Mouse (Mus musculus) layer of hippocampus, postnatal 14 days (tissue): ENCODE data around the gene Cep78. TPM values are rescaled to one million over a fixed set of nuclear protein-coding genes. Genes with fewer than 3 reads are reported as not detected.

Experiments used
- DNase-seq, 2 experiments: peaks; one replicate each; pipeline ENCODE4 v3.0.0; 2021 to 2022; ENCODE audit warnings: low spot score in 2 of 2, mixed read lengths in 1 of 2
- total RNA-seq, 2 experiments: library from RNA; stranded (reverse); gene quantifications; 2 replicates each; pipeline ENCODE4 v1.2.3; 2021

Cep78 gene
- total RNA-seq, 2 experiments from 2014 or later = 11.7 to 12.6 TPM

DNA sequence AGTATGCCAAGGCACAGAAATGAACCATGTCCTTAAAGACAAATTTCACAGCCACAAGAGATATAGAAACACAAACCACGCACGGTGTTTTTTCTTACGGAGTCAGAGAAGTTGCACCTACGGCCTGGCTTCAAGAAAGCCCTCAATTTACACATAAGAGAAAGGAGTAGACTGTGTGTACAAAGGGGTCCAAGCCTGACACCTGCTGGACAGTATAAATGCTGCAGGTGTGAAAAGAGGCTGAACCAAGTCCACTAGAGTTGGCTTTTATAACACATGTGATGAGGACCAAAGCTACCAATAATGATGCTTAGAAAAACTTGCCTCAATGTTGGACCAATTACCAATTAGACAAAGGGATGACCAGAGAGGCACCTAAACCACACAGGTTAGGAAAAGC lies 2.9 kb downstream of the Cep78 start:
- peak; percentile 42 to 46 for DNase-seq

DNA sequence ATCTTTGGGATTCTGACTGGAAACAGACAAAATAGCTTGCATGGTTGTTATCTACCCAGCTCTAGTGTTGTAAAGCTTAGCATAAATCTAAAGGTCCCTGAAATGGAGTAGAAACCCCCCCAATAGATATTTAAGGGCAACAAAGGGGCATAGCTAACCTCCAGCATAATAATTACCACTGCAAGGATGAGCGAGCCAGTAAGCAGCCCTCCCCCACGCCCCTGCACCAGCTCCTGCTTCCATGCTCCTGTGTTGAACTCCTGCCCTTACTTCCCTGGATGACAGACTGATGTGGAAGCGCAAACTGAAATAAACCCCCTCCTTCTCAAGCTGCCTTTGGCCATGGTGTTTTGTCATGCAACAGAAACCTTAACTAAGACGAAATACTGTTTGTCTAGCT lies 11.4 kb downstream of the Cep78 start:
- DNase-seq = no peak

DNA sequence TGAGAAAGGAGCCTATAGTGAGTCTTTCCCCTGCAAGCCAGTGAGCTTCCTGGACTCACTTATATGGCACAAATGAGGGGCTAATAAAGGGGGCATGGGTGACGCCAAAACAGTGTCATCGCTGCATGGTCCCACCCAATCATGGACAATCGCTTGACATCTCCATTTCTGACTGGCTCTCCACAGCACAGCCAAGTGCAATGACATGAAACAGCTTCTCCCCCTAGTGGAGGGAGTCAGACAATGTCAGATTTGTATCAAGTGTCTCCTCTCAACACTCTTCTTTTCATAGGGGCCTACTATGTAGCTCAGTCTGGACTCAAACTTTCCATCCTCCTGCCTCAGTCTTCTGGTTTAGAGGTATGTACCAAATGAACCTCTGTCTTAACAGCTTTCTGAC lies 19.7 kb downstream of the Cep78 start:
- peak in 1 of 2 experiments; percentile 55 for DNase-seq

DNA sequence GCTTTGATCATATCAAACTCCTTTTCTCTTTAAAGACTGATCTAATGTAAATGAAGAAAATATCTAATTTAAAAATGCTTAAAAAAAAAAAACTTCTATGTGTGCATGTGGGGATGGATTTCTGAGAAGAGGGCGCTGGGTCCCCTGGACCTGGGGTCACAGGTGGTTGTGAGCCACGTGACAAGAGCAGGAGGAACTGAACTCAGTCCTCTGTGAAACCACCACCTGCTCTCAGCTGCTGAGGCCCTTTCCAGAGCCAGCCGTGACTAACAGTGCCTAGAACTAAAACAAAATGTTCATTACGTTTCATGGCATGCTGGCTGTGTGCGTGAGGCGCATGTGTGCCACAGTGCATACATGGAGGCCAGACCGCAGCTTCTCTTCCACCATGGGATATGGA lies 20.3 kb downstream of the Cep78 start:
- DNase-seq = no peak

DNA sequence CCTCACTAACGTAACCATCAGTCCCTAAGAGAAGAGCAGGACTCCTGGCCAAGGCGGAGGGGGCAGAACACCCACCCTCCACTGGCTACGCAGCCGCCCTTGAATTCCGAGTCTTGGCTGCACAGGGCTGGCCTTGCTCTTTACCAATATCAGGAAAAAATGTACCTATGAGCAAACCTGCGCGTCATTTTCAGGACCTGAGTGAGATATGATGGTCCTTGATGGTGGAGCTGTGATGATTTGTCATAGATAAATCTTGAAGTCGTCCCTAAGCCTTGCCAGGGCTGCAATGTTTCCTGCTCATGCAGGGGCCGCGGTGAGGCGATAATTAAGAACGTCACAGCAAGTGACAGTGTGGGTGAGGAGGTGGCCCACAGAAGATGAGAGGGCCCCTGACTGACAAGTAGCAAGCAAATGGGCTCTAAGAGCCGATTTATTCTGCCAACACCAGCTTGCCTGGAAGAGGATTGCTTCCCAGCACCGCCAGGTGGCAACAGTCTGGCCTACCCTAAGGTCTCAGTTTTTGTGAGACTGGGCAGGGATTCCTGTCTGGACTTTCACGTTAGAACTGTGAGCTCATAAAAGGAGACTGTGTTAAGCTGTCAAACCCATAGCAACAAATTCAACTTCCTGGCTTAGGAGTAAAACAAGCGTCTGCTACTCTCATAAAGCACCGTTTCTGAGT lies 21.6 kb downstream of the Cep78 start:
- DNase-seq = no peak

DNA sequence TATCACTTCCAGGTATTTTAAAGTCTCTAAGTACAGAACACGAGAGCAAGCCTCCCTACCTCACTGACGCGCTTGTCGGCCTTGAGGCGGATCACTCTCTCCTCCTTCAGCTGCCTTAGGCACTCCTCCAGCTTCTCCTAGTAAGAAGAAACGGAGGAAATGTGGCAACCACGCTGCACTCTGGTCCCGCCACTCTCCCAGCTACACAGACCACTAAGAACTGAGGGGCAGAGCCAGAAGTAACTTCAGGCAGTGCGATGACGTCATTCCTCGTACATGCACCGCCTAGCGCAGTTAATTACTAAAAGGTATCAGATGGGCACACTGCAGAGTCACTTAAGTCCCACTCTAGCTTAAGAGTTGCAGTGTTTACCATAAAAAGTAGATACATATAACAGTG lies 22.5 kb downstream of the Cep78 start:
- no peak for DNase-seq

DNA sequence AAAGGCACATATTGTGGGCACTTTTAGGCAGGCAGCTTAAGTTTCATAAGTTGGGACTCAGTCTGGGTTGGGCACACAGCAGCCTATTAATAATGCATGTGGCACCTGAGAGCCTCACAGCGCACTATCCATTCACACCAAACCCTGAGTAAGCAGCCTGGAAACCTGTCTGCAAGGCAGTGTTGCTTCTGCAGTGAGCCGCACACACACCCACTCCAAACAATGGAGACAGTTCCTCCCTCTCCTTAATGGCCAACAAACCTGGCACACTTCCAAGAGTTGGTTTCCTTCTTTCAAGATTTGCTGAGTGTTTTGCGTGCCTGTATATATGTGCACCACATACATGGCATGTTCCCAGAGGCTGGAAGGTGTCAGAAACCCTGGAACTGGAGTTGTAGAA lies 34.6 kb downstream of the Cep78 start:
- no peak for DNase-seq

DNA sequence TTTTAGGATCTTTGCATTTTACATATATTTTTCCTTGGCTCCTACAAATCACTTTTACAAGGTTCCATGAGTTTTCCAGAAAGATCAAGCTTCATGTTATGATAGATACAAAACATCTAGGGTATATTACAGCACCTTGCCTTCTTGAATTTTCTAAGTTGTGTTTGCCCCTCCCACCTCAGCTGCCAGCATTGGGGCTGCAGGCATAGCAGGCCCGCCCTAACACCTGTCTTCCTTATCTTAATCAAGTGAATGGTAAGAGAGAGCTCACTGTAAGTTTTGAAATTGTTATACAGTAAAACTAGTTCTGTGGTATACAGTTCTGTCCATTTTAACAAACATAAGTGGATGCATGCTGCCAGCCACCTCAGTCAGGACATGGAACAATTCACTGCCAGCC lies 35.9 kb downstream of the Cep78 start:
- DNase-seq = no peak

DNA sequence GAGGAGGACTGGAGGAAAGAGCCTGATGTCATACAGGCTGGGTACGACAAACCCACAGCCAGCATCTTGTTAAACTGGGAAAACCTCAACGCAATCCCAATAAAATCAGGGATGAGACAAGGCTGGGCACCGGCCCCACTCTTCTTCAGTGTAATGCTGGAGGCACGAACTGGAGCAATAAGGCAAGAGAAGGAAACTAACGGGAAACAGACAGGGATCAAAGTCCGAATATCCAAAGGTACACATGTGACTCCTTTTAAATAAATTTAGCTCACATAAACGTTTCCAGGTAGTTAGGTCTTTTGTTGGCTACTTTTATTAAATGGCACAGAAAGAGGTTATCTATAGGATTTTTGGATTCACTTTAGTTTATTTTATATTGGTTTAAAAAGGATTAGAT lies 36.4 kb downstream of the Cep78 start:
- DNase-seq = no peak

DNA sequence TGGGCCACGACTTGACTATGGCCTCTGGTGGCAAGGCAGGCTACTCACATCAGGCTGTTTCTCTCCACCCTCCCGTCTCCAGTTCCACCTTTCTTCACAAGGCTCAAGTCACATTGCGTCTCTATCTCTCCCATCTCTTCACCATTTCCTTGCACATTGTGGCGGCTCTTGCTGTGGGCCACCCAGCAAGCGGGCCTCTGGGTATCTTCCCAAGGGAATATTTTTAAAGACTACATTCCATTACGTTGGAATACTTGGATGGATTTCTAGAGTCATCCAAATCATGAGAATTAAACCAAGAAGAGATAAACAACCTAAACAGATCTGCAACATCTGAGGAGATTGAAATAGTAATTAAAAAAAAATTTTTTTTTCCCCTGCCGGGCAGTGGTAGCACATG lies 37.6 kb downstream of the Cep78 start, which contains the start of gene Psat1:
TSS of gene Psat1 (minus strand) at position 101 of the 400 bp plus-strand sequence.
- DNase-seq = no peak

DNA sequence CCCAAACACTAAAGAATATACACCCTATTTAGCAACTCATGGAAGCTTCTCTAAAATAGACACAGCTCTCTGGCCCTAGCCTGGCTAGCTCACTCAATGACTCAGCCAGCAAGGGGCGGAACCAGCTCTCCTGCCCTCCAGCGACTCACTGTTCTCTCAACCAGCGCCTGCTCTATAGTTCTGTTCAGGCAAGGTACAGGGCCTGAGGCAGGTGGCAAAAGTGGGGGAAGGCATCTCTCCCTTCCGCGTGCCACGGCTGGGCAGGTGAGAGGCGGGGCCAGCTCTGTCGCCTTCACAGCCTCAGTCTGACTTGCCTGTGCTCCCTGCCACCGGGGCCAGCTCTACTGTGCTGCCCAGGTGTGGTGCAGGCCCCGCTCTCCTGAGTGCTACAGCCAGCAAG lies 38.1 kb downstream of the Cep78 start:
- DNase-seq = no peak

DNA sequence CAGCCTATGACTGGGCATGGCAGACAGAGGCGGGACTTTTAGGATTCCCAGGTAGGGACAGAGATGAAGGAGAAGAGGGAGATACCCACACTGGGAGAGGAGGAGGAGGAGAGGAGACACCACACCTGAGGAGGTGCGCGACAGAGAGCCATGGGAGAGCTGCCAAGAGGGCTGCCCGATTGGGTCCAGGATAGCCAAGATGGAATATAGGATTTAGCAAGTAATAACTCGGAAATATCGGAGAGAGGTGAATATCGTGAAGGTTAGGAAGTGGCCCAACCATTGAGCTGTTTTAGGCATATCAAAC lies 41.7 kb downstream of the Cep78 start:
- no peak for DNase-seq

DNA sequence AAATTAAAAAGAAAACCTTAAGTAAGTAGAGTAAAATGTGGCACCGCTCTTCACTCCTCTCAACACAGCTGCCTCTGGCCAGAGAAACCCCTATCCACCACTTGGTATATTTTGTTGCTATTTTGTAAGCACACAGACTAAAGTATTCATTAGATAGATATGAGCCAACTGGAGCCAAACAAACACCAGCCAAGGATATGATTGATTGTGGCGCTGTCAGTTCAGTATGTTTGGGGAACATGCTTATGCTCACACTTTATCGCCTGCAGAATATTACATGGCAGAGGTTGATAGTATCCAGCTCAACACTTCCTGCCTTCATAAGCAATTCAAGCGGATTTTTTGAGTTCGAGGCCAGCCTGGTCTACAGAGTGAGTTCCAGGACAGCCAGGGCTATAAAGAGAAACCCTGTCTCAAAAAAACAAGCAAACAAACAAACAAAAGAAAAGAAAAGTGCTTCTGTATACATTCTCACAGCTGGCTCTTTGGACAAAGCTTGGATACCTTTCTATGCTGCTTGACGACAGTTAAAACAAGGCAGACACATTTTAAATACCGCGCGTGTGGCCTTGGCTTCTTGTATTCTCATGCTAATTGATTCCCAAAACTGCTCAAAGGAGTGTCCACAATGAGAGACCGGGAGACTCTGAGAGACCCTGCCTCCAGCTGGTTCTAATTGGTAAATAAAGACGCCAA lies 42.2 kb downstream of the Cep78 start:
- DNase-seq = no peak

DNA sequence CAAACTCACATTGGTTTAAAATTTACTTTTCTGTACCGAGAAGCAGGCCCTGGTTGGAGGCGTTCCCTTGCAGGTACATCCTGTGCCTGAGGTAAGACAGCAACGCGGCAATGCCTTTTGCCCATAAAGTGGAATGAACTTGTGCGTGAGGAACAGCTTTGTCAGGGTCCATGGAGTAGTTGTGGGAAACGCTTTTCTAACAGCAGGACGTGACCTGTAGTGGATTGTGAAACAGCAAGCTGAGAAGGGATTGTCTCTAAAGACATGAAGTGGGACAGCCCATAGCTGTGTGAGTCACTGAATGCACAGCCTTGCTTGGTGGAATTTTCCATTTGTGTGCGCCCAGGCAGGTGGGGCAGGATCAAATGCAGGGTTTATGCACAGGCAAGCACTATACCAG lies 43.4 kb downstream of the Cep78 start:
- no peak for DNase-seq

DNA sequence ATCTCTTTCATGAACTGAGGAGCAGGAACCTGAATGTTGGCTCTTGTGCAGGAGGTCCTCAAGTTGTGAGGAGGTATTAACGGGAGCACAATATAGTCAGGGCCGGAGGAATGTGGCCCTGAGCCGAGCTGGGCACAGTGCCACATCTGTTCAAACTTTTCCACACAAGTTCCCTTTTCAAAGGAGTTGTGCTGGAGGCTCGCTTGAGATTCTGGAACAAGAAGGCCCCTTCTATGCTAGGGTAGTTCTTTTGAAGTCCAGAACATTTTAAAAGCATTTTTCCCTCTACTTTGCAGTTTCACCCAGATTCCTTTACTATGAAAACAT lies 59.1 kb downstream of the Cep78 start:
- peak; percentile 55 to 86 for DNase-seq

DNA sequence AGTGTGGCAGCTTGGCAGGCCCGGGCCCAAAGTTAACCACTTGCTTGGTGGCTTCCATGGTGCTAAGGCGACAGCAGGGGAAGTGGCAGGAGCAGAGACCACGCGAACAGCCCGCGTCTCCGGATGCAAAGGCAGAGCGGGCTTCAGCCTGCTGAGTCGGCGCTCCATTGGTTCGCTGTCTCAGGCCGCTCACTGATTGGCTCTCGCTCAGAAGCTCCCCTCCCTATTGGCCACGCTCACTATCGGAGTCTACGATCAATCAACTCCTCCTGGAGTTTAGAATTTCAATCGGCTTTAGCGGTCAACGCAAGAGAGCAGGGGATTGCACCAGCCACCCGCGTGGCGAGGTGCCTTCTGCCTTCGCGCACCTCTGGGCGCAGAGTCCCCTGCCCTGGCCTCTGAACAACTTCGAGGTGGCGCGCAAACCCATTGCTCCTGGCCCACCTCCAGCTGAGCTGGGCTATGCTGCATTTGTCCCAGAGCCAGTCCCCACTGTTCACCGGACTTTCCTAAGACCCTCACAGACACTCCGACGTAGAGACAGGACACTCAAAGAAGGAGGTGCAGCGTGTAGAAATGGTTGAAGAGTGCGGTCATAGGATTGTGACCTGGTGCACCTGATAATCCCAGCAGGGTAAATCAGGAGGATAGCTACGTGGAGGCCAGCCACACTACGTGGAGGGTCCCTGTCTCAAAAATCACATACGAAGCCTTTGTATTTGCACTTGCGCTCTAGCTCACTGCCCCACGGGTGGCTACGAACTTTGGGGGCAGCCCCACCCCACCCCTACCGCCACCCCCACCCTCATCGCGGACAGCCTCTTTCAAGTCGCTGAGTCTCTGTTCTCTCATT lies 59.7 kb downstream of the Cep78 start:
- peak; percentile 88 to 95 for DNase-seq

DNA sequence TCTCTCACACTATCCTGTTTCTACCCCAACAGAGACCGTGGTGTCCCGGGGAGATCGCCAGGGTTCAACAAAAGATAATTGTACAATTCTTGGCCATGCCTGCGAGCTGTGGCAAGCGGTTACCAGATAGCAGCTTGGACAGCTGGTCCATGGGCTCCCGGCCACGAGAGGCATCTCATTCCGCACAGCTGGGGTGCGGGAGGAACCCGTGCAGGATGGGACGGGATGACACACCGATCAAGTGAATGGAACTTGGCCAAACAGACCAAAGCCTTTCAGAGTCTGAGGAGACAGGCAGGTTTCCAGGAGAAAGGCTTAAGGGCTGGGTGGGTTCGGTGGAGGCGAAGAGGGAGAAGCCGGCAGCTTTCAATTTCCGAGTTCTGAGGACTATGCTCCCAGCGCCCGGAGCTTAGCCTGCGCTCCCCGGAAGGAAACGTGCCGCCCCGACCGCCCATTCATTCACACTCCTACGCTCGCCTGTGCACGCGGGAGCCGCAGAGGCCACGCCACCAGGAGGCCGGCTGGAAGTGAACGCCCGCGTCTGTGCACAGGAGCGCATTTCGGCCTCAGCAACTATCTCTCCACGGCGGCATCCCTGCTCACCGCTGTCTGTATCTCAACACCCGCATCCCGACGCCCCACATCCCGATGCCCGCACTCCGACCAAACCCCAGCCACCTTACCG lies 60.5 kb downstream of the Cep78 start:
- peak; percentile 68 to 77 for DNase-seq

DNA sequence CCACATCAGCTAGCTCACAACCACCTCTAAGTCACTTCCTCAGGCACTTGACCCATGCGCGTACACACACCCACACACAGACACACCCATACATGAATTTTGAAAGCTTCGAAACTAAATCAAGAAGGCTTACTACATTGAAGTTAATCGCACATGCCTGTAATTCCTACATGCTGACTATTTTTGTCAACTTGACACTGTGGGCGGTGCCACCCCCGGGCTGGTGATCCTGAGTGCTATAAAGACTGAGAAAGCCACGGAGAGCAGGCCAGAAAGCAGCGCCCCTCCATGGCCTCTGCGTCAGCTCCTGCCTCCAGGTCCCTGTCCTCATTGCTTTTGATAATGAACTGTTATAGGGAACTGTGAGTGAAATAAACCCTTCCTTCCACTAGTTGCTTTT lies 61.4 kb downstream of the Cep78 start:
- peak; percentile 8 to 12 for DNase-seq

DNA sequence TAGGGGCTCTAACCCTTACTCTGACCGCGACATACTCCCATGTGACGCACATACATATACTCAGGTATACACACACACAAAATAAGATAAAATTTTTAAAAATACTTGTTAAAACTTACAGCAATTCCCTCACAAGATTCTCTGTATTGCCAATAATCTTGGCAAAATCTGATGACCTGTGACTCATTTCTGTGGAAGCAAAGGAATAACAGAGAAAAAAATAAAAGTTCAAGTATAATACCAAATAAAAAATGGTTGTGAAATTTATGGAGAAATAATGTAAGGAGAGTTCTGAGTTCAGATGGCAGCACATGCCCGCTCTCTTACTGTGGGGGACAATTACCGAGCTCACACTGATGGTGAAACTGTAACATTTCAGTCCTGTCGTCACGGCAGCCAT lies 65.5 kb downstream of the Cep78 start:
- no peak for DNase-seq

DNA sequence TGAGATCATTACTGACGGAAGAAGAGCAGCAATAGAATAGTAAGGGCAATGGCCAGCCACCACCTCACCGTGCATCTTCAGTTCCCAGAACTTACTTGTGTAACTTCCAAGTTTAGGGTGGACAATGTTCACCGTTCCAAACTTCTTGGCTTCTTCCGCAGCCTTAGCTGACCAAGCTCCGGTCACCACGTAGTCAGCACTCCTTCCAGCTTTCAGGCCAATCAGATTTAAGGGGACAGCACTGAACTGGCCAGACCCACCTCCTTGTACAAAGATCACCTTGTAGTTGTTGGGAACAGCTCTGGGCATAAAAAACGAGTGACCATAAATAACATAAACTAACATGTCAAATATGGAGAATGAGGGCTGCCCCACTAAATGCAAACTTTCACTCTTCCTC lies 66.7 kb downstream of the Cep78 start:
- no peak for DNase-seq

DNA sequence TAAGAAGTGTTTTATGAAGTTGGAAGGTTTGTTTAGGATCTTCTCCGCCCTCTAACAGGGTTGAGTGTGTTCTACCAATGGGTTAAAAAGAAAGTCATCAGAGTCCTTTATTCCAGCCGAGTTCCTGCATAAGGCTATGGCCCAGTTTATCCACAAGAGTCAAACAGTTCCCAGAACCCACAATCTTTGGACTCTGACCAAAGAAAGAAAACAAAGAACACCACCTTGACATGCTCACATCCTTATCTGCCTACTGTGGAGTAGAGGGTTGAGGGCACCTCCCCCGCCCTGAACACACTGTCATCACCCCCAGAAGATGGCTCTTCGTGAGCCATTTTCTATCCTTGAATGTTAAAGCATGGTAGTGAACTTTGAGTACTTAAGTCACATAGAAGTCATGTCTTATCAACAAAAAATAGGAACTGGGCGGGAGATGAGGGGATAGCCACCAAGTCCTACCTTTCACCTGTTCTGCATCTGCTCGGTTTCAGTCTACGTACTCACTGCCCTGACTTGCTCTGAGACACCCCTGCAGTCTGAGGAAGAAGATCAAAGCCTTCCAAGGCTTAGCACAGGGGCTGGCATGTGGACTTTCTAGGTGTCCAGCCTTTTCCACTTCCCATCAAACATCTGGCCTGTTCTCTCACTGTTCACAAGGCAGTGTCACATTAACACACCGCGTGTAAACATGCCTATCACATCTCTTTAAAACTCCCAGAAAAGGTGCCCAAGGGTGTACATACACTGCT lies 71.4 kb downstream of the Cep78 start:
- DNase-seq = no peak
